In the genomic region with DNA sequence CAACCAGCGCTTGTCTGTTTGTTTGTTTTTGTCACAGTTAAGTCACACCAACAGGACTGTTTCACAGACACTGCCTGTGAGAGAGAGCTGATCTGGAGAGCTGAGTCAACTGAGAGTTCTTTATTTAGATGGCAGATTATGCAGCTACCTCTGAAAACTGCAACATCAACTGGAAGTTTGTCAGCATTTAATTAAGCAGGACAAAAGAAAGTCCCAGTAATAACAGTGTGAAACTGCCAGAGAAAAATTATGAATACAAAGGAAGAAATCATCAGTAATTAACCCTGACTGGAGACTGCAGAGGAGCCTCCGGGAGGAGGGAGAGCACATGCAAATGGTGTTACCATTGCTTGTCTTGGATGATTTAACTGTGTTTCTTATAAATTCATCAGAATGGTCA, we compare ENCODE assay signal across 12 mouse cellular contexts.
"Had no signal": no experiment of that assay in that cellular context is flagged by ENCODE, and none has a peak within 500 bp of the region (broad histone marks: within the 10 kb centered on the region; RNA-seq: fewer than 3 reads in every experiment).

No protein-coding gene starts in this region.

- H3K27me3 ChIP-seq: kidney, embryonic 15.5 days; limb, embryonic 15.5 days; liver, embryonic 12.5 days; neural tube, embryonic 13.5 days had no signal

- H3K4me3 ChIP-seq: kidney, embryonic 15.5 days; limb, embryonic 15.5 days; liver, embryonic 12.5 days; neural tube, embryonic 13.5 days had no signal

- H3K9me3 ChIP-seq: kidney, embryonic 15.5 days; limb, embryonic 15.5 days; liver, embryonic 12.5 days; neural tube, embryonic 13.5 days had no signal

- H3K27ac ChIP-seq: kidney, embryonic 15.5 days; limb, embryonic 15.5 days; liver, embryonic 12.5 days; neural tube, embryonic 13.5 days had no signal

- H3K4me2 ChIP-seq: kidney, embryonic 15.5 days; limb, embryonic 15.5 days; liver, embryonic 12.5 days; lung, embryonic 14.5 days; midbrain, embryonic 11.5 days; neural tube, embryonic 13.5 days had no signal

- H3K9ac ChIP-seq: kidney, embryonic 15.5 days; limb, embryonic 15.5 days; liver, embryonic 12.5 days; lung, embryonic 14.5 days; neural tube, embryonic 13.5 days had no signal

- DNase-seq: kidney, postnatal 14 days; lung, embryonic 14.5 days; lung, postnatal 10 days; lung, postnatal 4 days; right cerebral cortex, adult 18-20 months; right cerebral cortex, postnatal 25 days had no signal

- ATAC-seq: liver, embryonic 12.5 days; midbrain, embryonic 16.5 days had no signal

- H3K4me1 ChIP-seq: kidney, embryonic 15.5 days; limb, embryonic 15.5 days; liver, embryonic 12.5 days; neural tube, embryonic 13.5 days had no signal

- H3K36me3 ChIP-seq: kidney, embryonic 15.5 days; limb, embryonic 15.5 days; liver, embryonic 12.5 days; neural tube, embryonic 13.5 days had no signal
